9 mouse cellular contexts compared by ENCODE assay signal in genomic region chr2:52756691-52757090, GRCm38 (mm10). TPM values are rescaled to one million over a fixed set of nuclear protein-coding genes. Genes with fewer than 3 reads are reported as not detected.
DNase-seq lines count a peak whose midpoint lies in the region; ATAC-seq and TF ChIP-seq lines count a peak whose summit lies in the region.
"Had no signal": no experiment of that assay in that cellular context is flagged by ENCODE, and none has a peak within 500 bp of the region (broad histone marks: within the 10 kb centered on the region; RNA-seq: fewer than 3 reads in every experiment).

No protein-coding gene starts in this region.

- no peak for TF ChIP-seq POLR2A in heart, adult 2 months (IDR thresholded peaks at IDR 0.05; ENCODE audit: insufficient read depth, low read depth, low read length)

- H3K4me1 ChIP-seq in neural tube, embryonic 12.5 days = peaks cover 7% of the 10 kb centered on the region; the same call in 1 of the 2 replicates
- H3K4me1 ChIP-seq in heart, adult 2 months (ENCODE audit: control insufficient read depth, insufficient read depth, low read length) = no peaks in the 10 kb centered on the region
- H3K4me1 ChIP-seq: neural tube, embryonic 13.5 days had no signal

- TF ChIP-seq CTCF in heart, adult 2 months (IDR thresholded peaks at IDR 0.05) = no peak; the same call in 1 of the 2 replicates

- no peak overlapping the region for H3K4me3 ChIP-seq in neural tube, embryonic 12.5 days
- H3K4me3 ChIP-seq in heart, adult 2 months = no peak overlapping the region
- H3K4me3 ChIP-seq: neural tube, embryonic 13.5 days had no signal

- WGBS in neural tube, embryonic 12.5 days = 23% methylated on average over 3 of the region's 3 CpGs
- WGBS in heart, adult 2 months = 8% methylated on average over 3 of the region's 3 CpGs

- no peak overlapping the region for H3K4me2 ChIP-seq in neural tube, embryonic 12.5 days (replicated peaks)
- H3K4me2 ChIP-seq: neural tube, embryonic 13.5 days had no signal

- H3K9ac ChIP-seq in neural tube, embryonic 12.5 days = no peak overlapping the region
- no peak overlapping the region for H3K9ac ChIP-seq in heart, adult 2 months (ENCODE audit: low read depth, low read length)
- H3K9ac ChIP-seq: neural tube, embryonic 13.5 days had no signal

- H3K27ac ChIP-seq in neural tube, embryonic 12.5 days = no peak overlapping the region
- H3K27ac ChIP-seq in heart, adult 2 months = no peak overlapping the region
- H3K27ac ChIP-seq: neural tube, embryonic 13.5 days had no signal

- no peaks in the 10 kb centered on the region for H3K36me3 ChIP-seq in neural tube, embryonic 12.5 days
- H3K36me3 ChIP-seq in heart, adult 2 months (ENCODE audit: control insufficient read depth, insufficient read depth, low read length) = no peaks in the 10 kb centered on the region
- H3K36me3 ChIP-seq: neural tube, embryonic 13.5 days had no signal

- intact Hi-C loops in heart, adult 2 months (cut with DNase I) = loop anchor here (1.0 to 5.0 kb wide), 5 partner anchors 101 to 446 kb away; partner anchors contain the start of gene Fmnl2

- no peaks in the 10 kb centered on the region for H3K9me3 ChIP-seq in neural tube, embryonic 12.5 days
- H3K9me3 ChIP-seq: neural tube, embryonic 13.5 days had no signal

- DNase-seq in heart, adult 8-10 months (ENCODE audit: low spot score) = peak; percentile 27
- DNase-seq in heart, adult 11 months = no peak
- DNase-seq in neural tube, embryonic 10.5 days (ENCODE audit: extremely low spot score, low spot score) = no peak
- DNase-seq in cerebellum, postnatal 25 days = peak; percentile 23 to 39
- peak; percentile 52 for DNase-seq in lung, postnatal 10 days
- DNase-seq in urinary bladder, postnatal 14 days (ENCODE audit: low spot score) = no peak
- no peak for DNase-seq in heart, adult 2 months

- no peak for TF ChIP-seq EP300 in heart, adult 2 months (IDR thresholded peaks at IDR 0.05; ENCODE audit: insufficient read depth, low read depth, low read length)

- no peaks in the 10 kb centered on the region for H3K79me2 ChIP-seq in heart, adult 2 months (replicated peaks; ENCODE audit: control insufficient read depth, insufficient read depth, low read length)

- peak; percentile 27; the same call in 1 of the 2 replicates for ATAC-seq in neural tube, embryonic 12.5 days (ENCODE audit: low FRiP score, low read depth)

- H3K27me3 ChIP-seq in neural tube, embryonic 12.5 days (replicated peaks) = no peaks in the 10 kb centered on the region
- H3K27me3 ChIP-seq in heart, adult 2 months (ENCODE audit: control insufficient read depth, insufficient read depth, low read length) = no peaks in the 10 kb centered on the region
- H3K27me3 ChIP-seq: neural tube, embryonic 13.5 days had no signal

RNA-seq across cellular contexts. Expression of gene Stam2, which starts 14.6 kb away (rescaled TPM):
- 10 to 100 TPM; 15.9 to 21.3 (median 17.8) TPM for total RNA-seq in heart, adult 8-10 months (2022)
- 41.6 and 41.7 TPM in 2 replicates for polyA plus RNA-seq in neural tube, embryonic 12.5 days (2016; fragmentation: Nextera tagmentation; extraction: Ambion mirVana)
- 10 to 100 TPM; 16.4 to 17.1 TPM for total RNA-seq in heart, adult 2 months (2021)
- 5.9 and 8.8 TPM in 2 replicates for polyA plus RNA-seq in heart, adult 2 months (2012; rRNA removed)

Comparison
In these comparisons a context has a peak if more than half of its experiments do, and no peak if none do; other contexts are left out.
1. DNase-seq: peak in heart, adult 8-10 months (single experiment), cerebellum, postnatal 25 days (2 of 2) and lung, postnatal 10 days (single experiment); none in heart, adult 11 months (single experiment), neural tube, embryonic 10.5 days (single experiment), urinary bladder, postnatal 14 days (single experiment) and heart, adult 2 months (0 of 2).